Mouse (Mus musculus) ES-E14 (cell line): Measurements from ENCODE around the gene Cct4. TPM values are rescaled to one million over a fixed set of nuclear protein-coding genes. Genes with fewer than 3 reads are reported as not detected.

Source experiments
- DNase-seq: peaks from one replicate; pipeline ENCODE4 v3.0.0-alpha.2; 2013; ENCODE audit warnings: low read depth, low spot score
- H3K27ac ChIP-seq: 2 replicates; pipeline ENCODE4 v1.5.1; 2012; ENCODE audit warnings: low read depth, mild to moderate bottlenecking, low read length, moderate library complexity, mixed read lengths; ENCODE audit not compliant: poor library complexity, insufficient read depth, severe bottlenecking
- H3K36me3 ChIP-seq: 2 replicates; pipeline ENCODE4 v1.6.1; 2012; ENCODE audit warnings: mild to moderate bottlenecking, low read length, moderate library complexity, mixed read lengths; ENCODE audit not compliant: control insufficient read depth, poor library complexity, insufficient read depth, severe bottlenecking
- H3K4me1 ChIP-seq, 2 experiments: fragments of 150-350 bp in 1 of 2; sonication (generic) in 1 of 2; 2 replicates each; pipeline ENCODE4 v1.6.1; 2012; ENCODE audit warnings: low read length in 2 of 2, mild to moderate bottlenecking in 1 of 2, mixed read lengths in 1 of 2; ENCODE audit not compliant: control insufficient read depth in 2 of 2, insufficient read depth in 2 of 2, poor library complexity in 1 of 2
- H3K4me3 ChIP-seq, 2 experiments: fragments of 150-350 bp in 1 of 2; sonication (generic) in 1 of 2; 2 replicates each; pipeline ENCODE4 v1.5.1; 2012; ENCODE audit warnings: low read length in 2 of 2, low read depth in 1 of 2, mild to moderate bottlenecking in 1 of 2, mixed read lengths in 1 of 2; ENCODE audit not compliant: insufficient read depth in 1 of 2, poor library complexity in 1 of 2, severe bottlenecking in 1 of 2
- H3K9ac ChIP-seq: 2 replicates; pipeline ENCODE4 v1.6.1; 2012; ENCODE audit warnings: low read depth, mild to moderate bottlenecking, low read length, mixed read lengths; ENCODE audit not compliant: poor library complexity, insufficient read depth, severe bottlenecking
- H3K9me3 ChIP-seq: fragments of 150-350 bp; sonication (generic); 2 replicates; pipeline ENCODE4 v1.6.1; 2012; ENCODE audit warnings: low read depth, mild to moderate bottlenecking, low read length; ENCODE audit not compliant: control insufficient read depth, insufficient read depth
- CHD2 ChIP-seq: IDR thresholded peaks from 2 replicates; pipeline ENCODE4 v1.6.1; 2014; ENCODE audit warnings: mild to moderate bottlenecking, low read depth, low read length, inconsistent platforms
- HCFC1 ChIP-seq: IDR thresholded peaks from 2 replicates; pipeline ENCODE4 v1.6.1; 2012; ENCODE audit warnings: low read length, inconsistent platforms, borderline replicate concordance; ENCODE audit not compliant: insufficient read depth
- MAFK ChIP-seq: IDR thresholded peaks from 2 replicates; pipeline ENCODE4 v1.6.1; 2014; ENCODE audit warnings: mild to moderate bottlenecking, low read depth, low read length, inconsistent platforms; ENCODE audit not compliant: insufficient read depth
- ZC3H11A ChIP-seq: IDR thresholded peaks from 2 replicates; pipeline ENCODE4 v1.6.1; 2012; ENCODE audit warnings: low read depth, mild to moderate bottlenecking, inconsistent platforms, low read length, borderline replicate concordance
- ZNF384 ChIP-seq: IDR thresholded peaks from 2 replicates; pipeline ENCODE4 v1.6.1; 2012; ENCODE audit warnings: low read depth, low read length, inconsistent platforms
- in situ Hi-C, 2 experiments: fragments of 600-800 bp; cut with MboI; formaldehyde crosslinking; loops; one replicate each; pipeline ENCODE4 v1.15.1; 2025; ENCODE audit warnings: low sequenced_read_pairs in 2 of 2, inconsistent platforms in 1 of 2; ENCODE audit not compliant: unreplicated experiment in 2 of 2
- total RNA-seq: library from RNA; depleted of rRNA; stranded (reverse); fragments of 300-350 nt; gene quantifications from 2 replicates; pipeline ENCODE4 v1.2.3, GENCODE M21; 2012

The Cct4 gene
- total RNA-seq, 1 experiment: 382 TPM

GRCm38 (mm10) chr11:22973599-22973998 lies 16.7 kb upstream of the Cct4 start:
- Histone ChIP-seq H3K27ac (no peak overlapping the region), H3K4me1 (no peaks in the 10 kb centered on the region), H3K4me3 (peak overlapping the region; percentile 73 to 80), H3K36me3 (peaks cover 13% of the 10 kb centered on the region; the same call in 1 of the 2 replicates), H3K9ac (peak overlapping the region; percentile 78; the same call in 1 of the 2 replicates), H3K9me3 (no peaks in the 10 kb centered on the region; the same call in 1 of the 2 replicates)
- in situ Hi-C loops: no loop called here
- TF ChIP-seq HCFC1: no peak
- no peak for TF ChIP-seq CHD2
- no peak for TF ChIP-seq MAFK
- TF ChIP-seq ZNF384: no peak
- no peak for TF ChIP-seq ZC3H11A
- DNase-seq: no peak

DNA sequence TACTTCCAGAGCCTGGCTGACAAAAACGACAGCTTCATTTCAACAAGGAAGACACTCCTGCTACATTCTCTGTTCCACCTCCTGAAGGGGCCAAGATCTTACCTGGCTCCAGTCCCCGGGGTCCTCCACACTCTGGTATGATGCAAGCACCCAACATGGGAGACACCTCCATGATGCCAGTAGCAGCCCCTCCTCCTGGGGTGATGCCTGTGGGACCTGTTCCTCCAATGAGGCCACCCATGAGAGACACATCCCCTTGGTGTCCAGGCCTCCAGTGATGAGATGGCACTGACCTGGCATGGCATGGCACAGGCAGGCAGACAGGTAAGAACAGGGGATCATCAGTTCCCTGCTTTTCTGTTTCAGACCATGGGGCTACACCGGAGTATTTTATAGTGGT lies 12.1 kb upstream of the Cct4 start:
- Histone ChIP-seq H3K36me3 (peaks cover 16% of the 10 kb centered on the region; the same call in 1 of the 2 replicates), H3K9ac (no peak overlapping the region), H3K27ac (no peak overlapping the region), H3K9me3 (no peaks in the 10 kb centered on the region), H3K4me1 (peaks cover 0 to 6% of the 10 kb centered on the region in 2 experiments; a peak in 2 of 4 replicates), H3K4me3 (no peak overlapping the region)
- DNase-seq: no peak
- in situ Hi-C loops: no loop called here
- no peak for TF ChIP-seq CHD2
- TF ChIP-seq MAFK: no peak
- no peak for TF ChIP-seq ZC3H11A
- no peak for TF ChIP-seq ZNF384

GRCm38 (mm10) chr11:22978711-22979110 lies 11.6 kb upstream of the Cct4 start:
- Histone ChIP-seq H3K36me3 (peaks cover 14% of the 10 kb centered on the region; the same call in 1 of the 2 replicates), H3K4me1 (peaks cover 0 to 6% of the 10 kb centered on the region in 2 experiments; a peak in 2 of 4 replicates), H3K27ac (no peak overlapping the region), H3K9ac (no peak overlapping the region), H3K4me3 (no peak overlapping the region), H3K9me3 (no peaks in the 10 kb centered on the region)
- TF ChIP-seq ZC3H11A (no peak), MAFK (no peak), CHD2 (no peak), HCFC1 (no peak)
- in situ Hi-C loops: no loop called here
- DNase-seq: no peak

DNA sequence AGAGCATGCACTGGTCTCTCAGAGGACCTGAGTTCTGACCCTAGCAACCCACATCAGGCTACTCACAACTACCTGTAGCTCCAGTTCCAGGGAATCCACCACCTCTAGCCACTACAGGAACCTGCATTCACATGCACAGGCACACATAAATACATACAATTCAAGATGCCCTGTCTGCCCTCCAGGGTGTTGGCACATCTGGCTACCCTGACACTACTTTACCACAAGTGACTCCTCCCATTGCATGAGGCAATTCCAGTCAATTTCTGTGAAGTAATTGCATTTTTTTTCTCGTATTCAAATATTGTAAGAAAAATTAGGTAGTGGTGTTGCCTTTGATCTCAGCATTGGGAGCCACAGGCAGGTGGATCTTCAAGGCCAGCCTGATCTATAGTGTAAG lies 11.1 kb upstream of the Cct4 start:
- H3K27ac ChIP-seq: no peak overlapping the region
- no peak overlapping the region for H3K9ac ChIP-seq
- TF ChIP-seq CHD2 (no peak), HCFC1 (no peak), ZNF384 (no peak), MAFK (no peak), ZC3H11A (no peak)
- no peaks in the 10 kb centered on the region for H3K9me3 ChIP-seq
- in situ Hi-C loops: no loop called here
- peaks cover 13% of the 10 kb centered on the region; the same call in 1 of the 2 replicates for H3K36me3 ChIP-seq
- H3K4me3 ChIP-seq: no peak overlapping the region
- no peak for DNase-seq
- H3K4me1 ChIP-seq: peaks cover 0 to 6% of the 10 kb centered on the region in 2 experiments; a peak in 2 of 4 replicates

- Histone ChIP-seq H3K9ac (peak overlapping the region; percentile 59; the same call in 1 of the 2 replicates), H3K4me3 (peak overlapping the region; percentile 74 to 97), H3K4me1 (peaks cover 0 to 6% of the 10 kb centered on the region in 2 experiments; a peak in 2 of 4 replicates), H3K9me3 (no peaks in the 10 kb centered on the region), H3K36me3 (peaks cover 8% of the 10 kb centered on the region; the same call in 1 of the 2 replicates), H3K27ac (no peak overlapping the region)
- in situ Hi-C loops: no loop called here
- DNase-seq: no peak
- TF ChIP-seq CHD2 (no peak), MAFK (no peak), ZC3H11A (no peak)
Measured at GRCm38 (mm10) chr11:22981041-22981440, 9.3 kb upstream of the Cct4 start.
